Mouse (Mus musculus): ENCODE measurements around the gene Aifm3. TPM values are rescaled to one million over a fixed set of nuclear protein-coding genes. Genes with fewer than 3 reads are reported as not detected.

Aifm3 gene
- polyA plus RNA-seq, 1 experiment from 2014 or later, result 0.88 TPM

GRCm38 (mm10) chr16:17475326-17475725 lies 14.1 kb upstream of the Aifm3 start:
- no peak for ATAC-seq (ENCODE audit: extremely low read depth, insufficient number of reproducible peaks, low FRiP score, low TSS enrichment)
- WGBS, result 92% methylated on average over 4 of the region's 4 CpGs

GRCm38 (mm10) chr16:17478331-17478943 lies 11.0 kb upstream of the Aifm3 start:
- Histone ChIP-seq H3K27ac (replicated peaks) (no peak overlapping the region), H3K4me2 (no peak overlapping the region), H3K9ac (no peak overlapping the region), H3K4me1 (peaks cover 3% of the 10 kb centered on the region; the same call in 1 of the 2 replicates), H3K4me3 (no peak overlapping the region), H3K9me3 (no peaks in the 10 kb centered on the region), H3K36me3 (peaks cover 44% of the 10 kb centered on the region), H3K27me3 (replicated peaks) (no peaks in the 10 kb centered on the region)
- no peak for ATAC-seq (ENCODE audit: extremely low read depth, insufficient number of reproducible peaks, low FRiP score, low TSS enrichment)
- WGBS, result 78% methylated on average over 4 of the region's 4 CpGs

More at GRCm38 (mm10) chr16:17475326-17475725, 14.1 kb upstream of the Aifm3 start:
- Histone ChIP-seq H3K4me2 (no peak overlapping the region), H3K9ac (no peak overlapping the region), H3K36me3 (peaks cover 55% of the 10 kb centered on the region), H3K9me3 (no peaks in the 10 kb centered on the region), H3K4me1 (peaks cover 13% of the 10 kb centered on the region), H3K4me3 (no peak overlapping the region), H3K27me3 (replicated peaks) (no peaks in the 10 kb centered on the region), H3K27ac (replicated peaks) (no peak overlapping the region)

- no peak overlapping the region for H3K9ac ChIP-seq
- H3K4me3 ChIP-seq, result no peak overlapping the region
- no peak overlapping the region for H3K27ac ChIP-seq (replicated peaks)
- H3K4me1 ChIP-seq, result peaks cover 23% of the 10 kb centered on the region
- H3K36me3 ChIP-seq, result peaks cover 66% of the 10 kb centered on the region
- no peak overlapping the region for H3K4me2 ChIP-seq
- no peaks in the 10 kb centered on the region for H3K27me3 ChIP-seq (replicated peaks)
- WGBS, result 58% methylated on average over 2 of the region's 2 CpGs
- no peak for ATAC-seq (ENCODE audit: extremely low read depth, insufficient number of reproducible peaks, low FRiP score, low TSS enrichment)
- H3K9me3 ChIP-seq, result no peaks in the 10 kb centered on the region
Observed at GRCm38 (mm10) chr16:17481465-17481864, 7.9 kb upstream of the Aifm3 start.

- Histone ChIP-seq H3K4me3 (no peak overlapping the region), H3K4me2 (no peak overlapping the region), H3K9me3 (no peaks in the 10 kb centered on the region), H3K36me3 (peaks cover 56% of the 10 kb centered on the region), H3K4me1 (peaks cover 44% of the 10 kb centered on the region), H3K27ac (replicated peaks) (peak overlapping the region; percentile 53), H3K27me3 (replicated peaks) (peaks cover 22% of the 10 kb centered on the region), H3K9ac (no peak overlapping the region)
- ATAC-seq (ENCODE audit: extremely low read depth, insufficient number of reproducible peaks, low FRiP score, low TSS enrichment), result peak; percentile 42; the same call in 1 of the 2 replicates
- 10% methylated on average over 3 of the region's 3 CpGs for WGBS
Observed at GRCm38 (mm10) chr16:17486505-17486904, 2.9 kb upstream of the Aifm3 start.

- Histone ChIP-seq H3K4me3 (peak overlapping the region; percentile 63), H3K4me1 (peaks cover 44% of the 10 kb centered on the region), H3K4me2 (peak overlapping the region; percentile 95), H3K36me3 (peaks cover 38% of the 10 kb centered on the region), H3K27me3 (replicated peaks) (peaks cover 34% of the 10 kb centered on the region), H3K9me3 (no peaks in the 10 kb centered on the region), H3K9ac (peak overlapping the region; percentile 83; the same call in 1 of the 2 replicates), H3K27ac (replicated peaks) (no peak overlapping the region)
- WGBS, result 45% methylated on average over 14 of the region's 14 CpGs
- no peak for ATAC-seq (ENCODE audit: extremely low read depth, insufficient number of reproducible peaks, low FRiP score, low TSS enrichment)
Observed at GRCm38 (mm10) chr16:17488478-17489468, 638 bp upstream of the Aifm3 start.

GRCm38 (mm10) chr16:17491154-17491553 lies 1.7 kb downstream of the Aifm3 start:
- 83% methylated on average over 5 of the region's 5 CpGs for WGBS
- no peak overlapping the region for H3K4me3 ChIP-seq
- no peak for ATAC-seq (ENCODE audit: extremely low read depth, insufficient number of reproducible peaks, low FRiP score, low TSS enrichment)

GRCm38 (mm10) chr16:17491896-17492561 lies 2.6 kb downstream of the Aifm3 start:
- peaks cover 8% of the 10 kb centered on the region for H3K36me3 ChIP-seq
- ATAC-seq (ENCODE audit: extremely low read depth, insufficient number of reproducible peaks, low FRiP score, low TSS enrichment), result no peak
- H3K4me3 ChIP-seq, result no peak overlapping the region
- no peak overlapping the region for H3K27ac ChIP-seq (replicated peaks)
- 65% methylated on average over 5 of the region's 5 CpGs for WGBS
- no peak overlapping the region for H3K9ac ChIP-seq
- peaks cover 34% of the 10 kb centered on the region for H3K27me3 ChIP-seq (replicated peaks)
- no peak overlapping the region for H3K4me2 ChIP-seq
- no peaks in the 10 kb centered on the region for H3K9me3 ChIP-seq
- peaks cover 29% of the 10 kb centered on the region for H3K4me1 ChIP-seq

More at GRCm38 (mm10) chr16:17491154-17491553, 1.7 kb downstream of the Aifm3 start:
- H3K9me3 ChIP-seq, result no peaks in the 10 kb centered on the region
- H3K27me3 ChIP-seq (replicated peaks), result peaks cover 34% of the 10 kb centered on the region
- H3K9ac ChIP-seq, result no peak overlapping the region
- H3K36me3 ChIP-seq, result peaks cover 15% of the 10 kb centered on the region
- no peak overlapping the region for H3K27ac ChIP-seq (replicated peaks)
- H3K4me2 ChIP-seq, result no peak overlapping the region
- peaks cover 29% of the 10 kb centered on the region for H3K4me1 ChIP-seq

GRCm38 (mm10) chr16:17496499-17497305 lies 7.3 kb downstream of the Aifm3 start:
- ATAC-seq (ENCODE audit: extremely low read depth, insufficient number of reproducible peaks, low FRiP score, low TSS enrichment), result no peak
- H3K27me3 ChIP-seq (replicated peaks), result peaks cover 14% of the 10 kb centered on the region
- peak overlapping the region; percentile 41 for H3K9ac ChIP-seq
- H3K4me1 ChIP-seq, result peaks cover 15% of the 10 kb centered on the region
- H3K9me3 ChIP-seq, result no peaks in the 10 kb centered on the region
- WGBS, result 47% methylated on average over 2 of the region's 2 CpGs
- no peak overlapping the region for H3K4me3 ChIP-seq
- H3K4me2 ChIP-seq, result no peak overlapping the region
- peak overlapping the region; percentile 34; the same call in 1 of the 2 replicates for H3K27ac ChIP-seq (replicated peaks)
- H3K36me3 ChIP-seq, result no peaks in the 10 kb centered on the region

GRCm38 (mm10) chr16:17499249-17499883 lies 10.0 kb downstream of the Aifm3 start:
- H3K4me2 ChIP-seq, result no peak overlapping the region
- H3K27ac ChIP-seq (replicated peaks), result no peak overlapping the region
- no peaks in the 10 kb centered on the region for H3K9me3 ChIP-seq
- ATAC-seq (ENCODE audit: extremely low read depth, insufficient number of reproducible peaks, low FRiP score, low TSS enrichment), result no peak; the same call in 1 of the 2 replicates
- peaks cover 17% of the 10 kb centered on the region for H3K27me3 ChIP-seq (replicated peaks)
- peaks cover 15% of the 10 kb centered on the region for H3K4me1 ChIP-seq
- H3K9ac ChIP-seq, result no peak overlapping the region
- H3K36me3 ChIP-seq, result no peaks in the 10 kb centered on the region
- no peak overlapping the region for H3K4me3 ChIP-seq
- 26% methylated on average over 10 of the region's 10 CpGs for WGBS

GRCm38 (mm10) chr16:17502681-17503080 lies 13.3 kb downstream of the Aifm3 start:
- Histone ChIP-seq H3K4me3 (no peak overlapping the region), H3K4me1 (peaks cover under 1% of the 10 kb centered on the region; the same call in 1 of the 2 replicates), H3K36me3 (no peaks in the 10 kb centered on the region), H3K9me3 (no peaks in the 10 kb centered on the region), H3K9ac (no peak overlapping the region), H3K27me3 (replicated peaks) (peaks cover 42% of the 10 kb centered on the region), H3K4me2 (no peak overlapping the region), H3K27ac (replicated peaks) (no peak overlapping the region)
- 68% methylated on average over 4 of the region's 4 CpGs for WGBS
- no peak for ATAC-seq (ENCODE audit: extremely low read depth, insufficient number of reproducible peaks, low FRiP score, low TSS enrichment)
